Mouse (Mus musculus) liver, postnatal 0 days (tissue): ENCODE measurements at regions not wholly inside any gene's neighbourhood (a gene's known extent, or its start where the extent isn't known, plus 50 kb on each side); places are given as distances from the start of the nearest gene placed in this dataset.

Experiments used
- CTCF ChIP-seq: sonication (generic); IDR thresholded peaks from 2 replicates; pipeline ENCODE4 v1.5.1; 2016; ENCODE audit warnings: antibody characterized with exemption, low read depth
- EP300 ChIP-seq: IDR thresholded peaks from 2 replicates; pipeline ENCODE4 v1.6.1; 2016; ENCODE audit warnings: antibody characterized with exemption, low read depth, mild to moderate bottlenecking

- TF ChIP-seq EP300 = no peak
- TF ChIP-seq CTCF = no peak
These were observed 162.4 kb upstream of the Dkk2 start for GRCm38 (mm10) chr3:131922733-131923132.
